Mouse (Mus musculus): ENCODE results near the gene Atg7.
"Not testable (repeated sequence)": the region's sequence is repeated elsewhere in the genome, so short reads cannot be mapped to it uniquely, and the experiment has no call there.

Atg7 gene

DNA sequence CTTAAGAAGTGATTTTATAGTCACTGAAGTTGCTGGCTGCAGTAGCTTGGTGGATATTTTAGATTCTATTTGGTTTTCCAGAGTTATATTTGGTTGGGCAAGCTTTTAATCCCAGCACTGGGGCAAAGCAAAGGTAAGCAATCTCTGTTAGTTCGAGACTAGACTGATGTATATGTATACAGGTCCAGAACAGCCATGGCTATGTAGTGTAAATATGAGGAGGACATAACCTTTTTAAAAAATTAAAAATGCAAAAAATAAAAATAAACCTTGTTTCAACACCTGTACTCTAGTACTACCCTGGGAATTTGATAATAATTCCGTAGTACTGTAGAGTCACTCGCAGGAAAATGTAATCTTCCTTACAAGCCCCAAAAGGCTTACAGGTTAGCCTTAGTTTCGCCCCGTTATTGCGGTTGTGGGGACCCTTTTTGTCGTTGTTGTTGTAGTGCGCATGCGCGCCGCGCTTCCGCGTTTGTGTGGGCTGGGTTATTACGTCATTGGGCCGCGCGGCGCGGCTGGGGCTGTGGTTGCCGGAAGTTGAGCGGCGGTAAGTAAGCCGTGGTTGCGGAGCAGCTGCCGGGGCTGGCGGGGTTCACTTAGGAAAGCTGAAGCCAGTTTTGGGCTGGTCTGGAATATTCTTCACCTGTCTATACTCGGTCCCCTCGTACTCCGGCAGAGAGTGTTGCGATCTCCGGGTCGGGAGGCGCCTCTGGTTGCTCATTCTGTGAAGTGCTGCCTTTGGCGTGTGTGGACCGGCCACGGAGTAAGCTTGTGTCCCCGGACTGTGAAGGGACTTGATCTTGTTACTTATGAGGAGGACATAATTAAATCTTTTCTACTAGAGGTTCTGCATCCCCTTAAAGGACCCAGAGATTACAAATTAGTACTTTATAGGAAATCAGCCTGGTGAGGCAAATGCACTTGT, at the start of gene Atg7:
TSS of gene Atg7 (plus strand) at position 497 of the 928 bp plus-strand sequence.
- peak; percentile 88 to 92 for DNase-seq

DNA sequence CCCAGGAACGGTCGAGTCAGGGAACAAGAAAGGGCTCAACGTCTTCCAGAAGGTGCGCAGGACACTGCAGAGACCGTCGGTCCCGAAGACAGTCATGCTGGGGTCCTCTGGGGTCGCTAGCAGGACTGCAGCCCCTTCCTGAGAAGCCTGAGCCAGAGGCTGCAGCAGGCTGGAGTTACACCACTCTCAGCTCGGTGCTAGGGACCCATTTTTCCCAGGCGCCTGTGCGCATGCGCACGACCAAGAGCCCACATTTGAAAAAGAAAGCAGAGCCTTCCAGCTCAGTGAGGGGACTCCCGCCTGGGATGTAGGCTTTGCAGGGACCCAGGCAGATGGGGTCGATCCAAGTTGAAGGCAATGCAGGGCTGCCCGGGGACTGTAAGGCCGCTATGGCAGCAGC, 28.8 kb upstream of the Atg7 start:
- peak; percentile 45 to 49 for DNase-seq

DNA sequence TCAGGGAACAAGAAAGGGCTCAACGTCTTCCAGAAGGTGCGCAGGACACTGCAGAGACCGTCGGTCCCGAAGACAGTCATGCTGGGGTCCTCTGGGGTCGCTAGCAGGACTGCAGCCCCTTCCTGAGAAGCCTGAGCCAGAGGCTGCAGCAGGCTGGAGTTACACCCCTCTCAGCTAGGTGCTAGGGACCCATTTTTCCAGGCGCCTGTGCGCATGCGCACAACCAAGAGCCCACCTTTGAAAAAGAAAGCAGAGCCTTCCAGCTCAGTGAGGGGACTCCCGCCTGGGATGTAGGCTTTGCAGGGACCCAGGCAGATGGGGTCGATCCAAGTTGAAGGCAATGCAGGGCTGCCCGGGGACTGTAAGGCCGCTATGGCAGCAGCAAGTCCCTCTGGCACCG, 9.0 kb upstream of the Atg7 start:
- DNase-seq: not testable (repeated sequence)

DNA sequence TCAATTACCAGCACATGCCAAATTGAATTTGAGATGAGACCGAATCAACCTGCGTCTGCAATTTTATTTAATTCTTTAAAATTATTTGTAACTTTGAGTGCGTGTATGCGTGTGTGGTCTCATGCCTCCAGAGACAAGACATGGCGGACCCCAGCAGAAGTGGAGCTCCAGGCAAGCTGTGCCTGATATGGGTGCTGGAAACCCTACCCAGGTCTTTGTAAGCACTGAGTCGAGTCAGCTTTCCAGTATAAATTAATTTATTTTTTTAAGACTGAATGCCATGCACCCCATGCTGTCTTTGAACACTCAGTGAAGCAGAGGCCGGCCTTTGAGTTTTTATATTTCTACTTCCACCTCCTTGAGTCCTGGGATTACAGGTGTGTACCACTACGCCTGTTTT, 819 bp downstream of the Atg7 start:
- DNase-seq: no peak

DNA sequence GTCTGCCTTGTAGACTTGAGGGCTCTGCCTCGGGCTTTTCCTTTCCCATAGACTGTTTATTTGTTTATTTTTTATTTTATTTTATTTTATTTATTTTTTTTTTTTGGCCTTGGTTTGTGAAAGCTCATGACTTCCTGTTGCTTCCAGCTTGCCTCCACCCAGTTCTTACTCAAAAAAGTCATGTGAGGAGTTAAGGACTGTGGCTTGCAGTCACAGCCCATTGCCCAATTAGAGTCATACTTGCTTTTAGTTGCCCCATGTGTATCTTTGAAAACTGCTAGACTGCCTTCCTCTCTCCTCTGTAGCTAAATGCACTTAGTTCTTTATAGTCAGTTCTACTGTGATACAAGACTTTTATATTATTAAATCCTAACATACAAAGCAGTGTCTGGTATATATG, 1.6 kb downstream of the Atg7 start:
- DNase-seq: peak in 1 of 2 experiments; percentile 22

DNA sequence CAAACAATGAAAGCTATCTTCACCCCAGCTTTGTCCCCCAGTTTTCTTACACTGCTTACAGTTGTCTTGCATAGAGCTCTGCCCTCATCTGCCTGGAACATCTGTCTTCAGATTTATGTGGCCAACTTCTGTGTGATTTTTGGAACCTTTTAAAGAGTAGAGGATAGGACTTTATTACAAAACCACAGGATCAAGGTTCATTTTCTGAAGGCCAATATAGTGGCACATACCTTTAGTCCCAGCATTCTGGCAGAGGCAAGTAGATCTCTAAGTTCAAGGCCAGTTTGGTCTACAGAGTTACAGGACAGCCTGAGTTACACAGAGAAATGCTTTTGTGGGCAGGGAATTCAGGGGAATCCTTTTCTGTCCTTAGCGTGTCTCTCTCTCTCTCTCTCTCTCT, 3.3 kb downstream of the Atg7 start:
- no peak for DNase-seq

DNA sequence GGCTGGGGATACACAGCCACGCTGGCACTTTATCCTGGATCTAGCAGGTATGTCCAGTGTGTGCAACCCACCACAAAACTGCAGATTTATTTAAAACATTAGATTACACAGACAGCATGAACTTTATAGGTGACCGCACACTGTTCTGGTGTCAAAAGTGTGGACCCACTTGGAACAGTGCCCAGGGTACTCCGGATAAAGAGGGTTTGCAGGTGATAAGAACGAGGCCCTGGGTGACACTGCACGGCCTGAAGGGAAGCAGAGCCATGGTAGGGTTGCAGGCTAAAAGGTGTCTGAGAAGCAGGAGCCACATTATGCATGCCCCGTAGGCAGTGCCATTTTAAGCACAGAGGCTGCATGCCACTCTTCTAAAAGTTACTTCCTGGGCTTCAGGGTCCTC, 4.1 kb downstream of the Atg7 start:
- no peak for DNase-seq

DNA sequence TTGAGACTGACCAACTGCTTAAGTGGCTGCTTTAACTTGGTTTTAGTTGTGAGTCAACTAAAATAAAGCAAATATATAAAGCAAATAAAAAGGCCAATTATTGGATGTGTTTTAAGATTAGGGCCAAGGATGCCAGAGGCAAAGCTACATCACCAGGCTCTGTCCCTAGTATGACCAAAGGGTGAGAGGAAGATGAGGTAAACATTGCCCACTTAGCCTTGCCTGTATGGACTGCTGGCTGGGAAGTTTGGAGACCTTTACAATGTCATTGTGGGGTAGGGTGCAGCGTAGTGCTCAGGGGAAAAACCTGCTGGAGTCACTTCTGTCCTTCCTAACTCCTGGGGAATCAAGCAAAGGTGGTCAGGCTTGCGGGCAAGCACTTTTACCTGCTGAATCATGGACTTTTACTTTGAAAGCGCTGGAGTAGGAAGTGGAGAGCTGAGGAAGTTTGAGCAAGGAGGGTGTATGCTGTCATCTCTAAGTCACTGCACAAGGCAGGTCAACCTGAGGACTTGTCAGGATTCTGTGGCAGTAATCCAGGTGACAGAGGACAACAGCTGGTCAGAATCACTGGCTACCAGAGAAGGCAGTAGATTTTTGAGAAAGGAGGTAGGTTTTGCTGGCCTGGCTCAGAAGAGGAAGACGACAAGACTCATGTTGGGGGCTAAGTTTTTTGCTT, 5.6 kb downstream of the Atg7 start:
- DNase-seq: peak in 1 of 2 experiments; percentile 62

DNA sequence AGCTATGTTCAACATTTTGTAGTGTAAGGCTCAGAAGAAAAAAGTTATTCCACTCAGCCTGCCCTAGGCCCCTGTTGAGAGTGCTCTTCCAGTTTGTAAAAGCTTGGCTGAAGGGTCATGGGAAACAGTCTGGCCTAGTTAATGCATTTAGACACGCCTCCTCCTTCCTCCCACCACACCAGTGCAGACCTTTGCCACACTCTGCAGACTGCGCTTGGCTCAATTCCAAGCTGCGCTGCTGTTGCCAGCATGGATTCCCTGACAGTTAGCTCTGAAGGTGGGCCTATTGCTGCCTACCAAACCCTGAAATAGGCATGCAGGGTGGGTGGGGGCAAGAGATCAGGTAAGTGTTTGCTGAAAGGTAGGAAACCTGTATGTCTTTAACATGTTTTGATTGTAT, 9.3 kb downstream of the Atg7 start:
- peak in 1 of 2 experiments; percentile 22 for DNase-seq

DNA sequence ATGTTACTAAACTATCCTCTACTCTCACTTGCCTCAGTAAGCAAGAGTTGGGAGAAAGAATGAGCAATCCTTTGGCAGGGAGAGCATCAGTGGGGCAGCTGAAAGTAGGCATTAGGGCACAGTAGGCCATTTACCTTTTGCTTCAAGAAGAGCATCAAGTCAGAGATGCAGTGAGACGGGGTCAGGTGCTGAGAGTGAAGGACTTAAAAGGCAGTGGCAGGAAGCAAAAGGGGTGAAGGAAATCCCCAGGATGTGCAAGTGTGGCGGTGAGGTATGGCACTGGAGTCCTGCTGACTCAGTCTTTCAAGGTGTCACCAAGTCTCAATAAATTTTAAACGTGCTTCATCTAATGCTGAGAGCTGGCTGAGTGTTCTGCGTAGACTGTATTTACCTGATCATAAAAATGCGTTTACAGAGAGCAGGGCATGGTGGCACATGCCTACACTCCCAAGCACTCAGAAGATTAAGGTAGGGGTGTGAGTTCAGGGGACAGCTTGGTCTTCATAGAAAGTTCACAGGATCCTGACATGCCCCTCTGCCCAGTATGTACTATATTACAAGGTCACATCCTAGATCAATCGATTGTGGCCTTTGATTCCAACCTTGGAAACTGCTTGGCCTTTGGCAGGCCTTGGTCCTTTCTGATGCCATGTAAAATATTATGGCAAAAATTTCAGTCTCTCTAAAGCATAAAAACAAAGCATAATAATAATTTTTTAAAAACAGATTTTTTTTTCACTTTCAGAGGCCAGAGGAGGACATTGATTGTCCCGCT, 14.1 kb downstream of the Atg7 start:
- DNase-seq: no peak

DNA sequence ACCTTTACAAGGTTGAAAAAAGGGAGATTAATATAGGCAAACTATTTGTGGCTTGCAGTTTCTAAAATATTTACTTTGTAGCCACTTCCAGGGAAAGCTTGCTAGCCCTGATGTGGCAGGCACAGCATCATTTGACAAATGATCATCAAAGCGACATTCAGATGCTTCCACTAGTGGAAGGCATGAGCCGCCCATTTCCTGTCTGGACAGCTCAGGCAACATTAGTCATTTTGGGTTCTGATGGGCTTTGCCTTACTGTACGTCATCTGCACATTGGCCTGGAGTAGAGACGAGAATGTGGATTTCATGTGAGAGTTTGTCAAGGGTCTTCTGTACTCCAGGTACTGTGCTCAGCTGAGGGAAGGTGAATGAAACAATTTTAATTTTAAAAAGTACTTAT, 14.9 kb downstream of the Atg7 start:
- DNase-seq: peak in 1 of 2 experiments; percentile 29

DNA sequence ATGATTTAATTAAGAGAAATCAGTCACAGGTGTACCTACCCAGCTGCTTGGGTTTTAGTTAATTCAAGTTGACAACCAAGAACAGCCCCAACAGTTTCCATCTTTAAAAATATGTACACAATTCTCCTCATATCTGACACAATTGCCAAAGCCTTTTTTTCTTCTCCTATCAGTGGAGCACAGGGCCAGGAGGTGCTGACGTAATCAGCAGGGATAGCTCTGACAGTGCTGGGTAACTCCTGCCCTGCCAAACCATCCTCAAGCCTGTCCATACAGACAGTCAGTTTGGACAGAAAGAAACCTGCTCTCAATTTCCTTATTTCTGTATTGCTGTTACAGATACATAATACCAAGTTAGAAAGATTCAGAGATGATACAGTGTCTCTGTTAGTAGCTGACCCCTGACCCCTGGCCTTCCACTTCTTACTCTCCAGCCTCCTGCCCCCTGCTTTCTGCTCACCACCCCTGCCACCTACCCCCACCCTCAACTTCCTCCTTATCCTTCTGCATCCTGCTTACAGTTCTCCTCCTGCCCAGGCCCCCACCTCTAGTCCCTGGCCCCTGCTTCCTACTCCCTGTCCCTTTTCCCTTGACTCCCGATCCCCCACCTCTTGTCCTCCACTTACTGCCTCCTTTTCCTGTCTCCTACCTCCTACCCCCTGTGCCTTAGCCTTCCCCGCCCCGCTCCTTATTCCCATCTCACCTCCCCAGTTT, 16.5 kb downstream of the Atg7 start:
- peak in 1 of 2 experiments; percentile 29 for DNase-seq

DNA sequence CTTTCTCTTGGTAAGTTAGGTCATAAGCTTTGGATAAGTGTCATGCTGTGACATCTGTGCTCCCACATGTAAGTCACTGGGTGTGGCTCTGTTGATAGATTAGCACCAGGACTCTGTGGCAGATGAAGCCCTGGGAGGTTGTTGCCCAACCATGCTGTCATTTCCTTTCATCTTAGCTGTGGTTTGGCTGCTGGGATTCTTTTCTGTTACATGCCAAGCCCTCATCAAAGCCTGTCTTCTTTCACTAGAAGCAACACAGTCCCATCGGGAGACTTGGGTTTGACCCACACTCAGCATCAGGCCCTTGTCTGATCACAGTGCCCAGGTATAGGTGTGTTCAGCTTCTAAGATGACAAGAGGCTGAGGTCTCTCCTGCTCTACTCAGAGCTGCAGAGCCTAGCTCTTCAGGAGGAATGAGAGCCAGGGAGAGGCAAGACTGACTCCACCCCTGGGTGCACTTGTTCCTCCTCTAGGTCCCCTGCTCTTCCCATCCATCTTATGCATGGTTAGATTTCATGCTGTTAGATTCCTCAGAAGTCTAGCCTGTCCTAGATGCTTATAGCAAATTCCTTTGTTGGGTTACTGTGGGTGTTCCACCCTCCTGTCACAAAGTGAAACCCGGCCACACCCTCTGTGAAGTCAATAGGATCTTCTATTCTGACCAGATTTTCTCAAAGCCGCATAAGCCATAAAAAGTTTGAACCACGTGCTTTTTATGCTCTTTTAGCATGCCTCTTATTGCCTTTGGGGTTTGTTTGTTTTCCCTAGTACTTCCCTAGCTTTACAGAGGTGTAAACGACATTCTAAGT, 17.3 kb downstream of the Atg7 start:
- DNase-seq: peak in 1 of 2 experiments; percentile 58

DNA sequence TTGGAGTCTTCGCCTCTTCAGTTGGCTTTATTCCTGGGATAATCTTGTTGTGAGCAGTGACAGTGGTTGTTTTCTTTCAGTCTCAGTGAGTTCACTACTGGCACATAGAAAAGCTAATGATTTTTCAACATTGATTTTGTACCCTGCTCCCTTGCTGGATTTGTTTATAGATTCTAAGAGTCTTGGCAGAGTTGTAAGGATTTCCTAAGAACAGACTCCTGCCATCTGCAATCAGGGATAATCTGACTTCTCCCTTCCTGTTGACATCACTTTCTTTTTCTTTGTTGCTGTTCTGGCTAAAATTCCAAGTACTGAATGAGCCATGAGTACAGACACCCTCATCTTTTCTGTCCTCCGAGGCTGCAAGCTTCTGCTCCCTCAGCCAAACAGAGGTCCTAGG, 20.8 kb downstream of the Atg7 start:
- peak in 1 of 2 experiments; percentile 21 for DNase-seq

DNA sequence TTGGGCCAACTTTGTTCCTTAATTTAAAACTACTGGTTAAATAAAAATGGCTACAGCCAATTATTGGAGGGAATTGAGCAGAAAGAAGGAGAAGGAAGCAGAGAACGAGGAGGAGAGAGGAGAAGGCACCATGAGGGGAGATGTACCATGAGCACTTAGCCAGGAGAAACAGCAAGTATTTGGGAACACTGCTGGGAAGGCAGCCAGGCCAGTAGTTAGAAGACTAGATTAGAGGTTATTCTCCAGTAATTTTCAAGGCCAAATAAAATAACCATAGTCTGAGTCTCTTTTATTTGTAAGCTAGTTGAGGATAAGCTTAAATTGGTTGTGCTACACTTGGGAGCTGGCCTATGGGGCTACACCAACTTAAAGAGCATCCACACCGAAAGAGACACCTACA, 21.8 kb downstream of the Atg7 start:
- DNase-seq: no peak

DNA sequence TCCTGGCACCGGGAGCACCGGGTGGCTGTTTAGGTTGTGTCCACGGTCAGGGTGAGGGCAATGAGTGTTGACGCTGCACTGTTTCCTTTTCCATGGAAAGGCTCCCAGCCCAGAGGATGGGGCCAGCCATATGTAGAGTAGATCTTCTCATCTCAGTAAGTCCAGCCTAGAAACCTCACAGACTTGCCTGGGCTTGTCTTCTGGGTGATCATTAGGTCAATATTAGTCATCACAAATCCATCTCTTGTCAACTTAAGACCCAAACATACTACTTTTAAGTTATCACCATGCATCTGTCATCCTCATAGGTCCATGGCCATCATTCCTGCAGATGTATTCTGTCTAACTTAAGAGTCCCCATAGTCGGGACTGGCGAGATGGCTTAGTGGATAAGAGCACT, 24.6 kb downstream of the Atg7 start:
- DNase-seq: no peak

DNA sequence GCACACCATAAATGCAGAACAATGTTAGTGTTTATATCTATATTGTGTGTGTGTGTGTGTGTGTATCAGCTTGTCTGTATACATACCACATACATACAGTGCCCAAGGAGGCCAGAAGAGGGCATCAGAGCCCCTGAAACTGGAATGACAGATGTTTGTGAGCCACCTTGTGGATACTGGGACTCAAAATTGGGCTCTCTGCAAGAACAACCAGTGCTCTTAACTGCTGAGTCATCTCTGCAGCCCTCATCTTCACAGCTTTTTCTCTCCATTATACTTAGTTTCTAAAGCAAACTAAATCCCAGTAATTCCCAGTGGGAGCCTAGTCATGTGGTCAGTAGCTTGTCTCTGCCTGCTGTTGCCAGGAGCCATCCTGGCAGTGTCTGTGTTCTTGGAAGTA, 31.9 kb downstream of the Atg7 start:
- DNase-seq: no peak

DNA sequence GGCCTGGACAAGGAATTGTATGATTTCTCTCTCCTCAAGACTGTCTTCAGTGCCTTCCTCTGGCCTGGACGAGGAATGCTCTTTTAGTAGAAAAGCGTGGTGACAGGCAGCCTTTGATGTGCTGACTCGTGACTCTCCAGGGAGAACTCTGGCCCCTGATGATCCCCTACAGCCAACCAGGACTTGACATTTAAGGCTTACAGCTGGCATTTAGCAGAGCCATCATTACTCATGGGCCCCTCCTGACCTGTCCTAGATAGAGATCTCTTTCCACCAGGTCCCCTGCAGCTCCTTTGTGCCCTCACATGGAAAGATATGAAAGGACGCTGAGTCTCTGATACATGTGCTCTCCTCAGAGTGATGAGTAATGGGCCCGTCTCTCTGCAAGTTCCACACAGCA, 33.2 kb downstream of the Atg7 start:
- DNase-seq: no peak

DNA sequence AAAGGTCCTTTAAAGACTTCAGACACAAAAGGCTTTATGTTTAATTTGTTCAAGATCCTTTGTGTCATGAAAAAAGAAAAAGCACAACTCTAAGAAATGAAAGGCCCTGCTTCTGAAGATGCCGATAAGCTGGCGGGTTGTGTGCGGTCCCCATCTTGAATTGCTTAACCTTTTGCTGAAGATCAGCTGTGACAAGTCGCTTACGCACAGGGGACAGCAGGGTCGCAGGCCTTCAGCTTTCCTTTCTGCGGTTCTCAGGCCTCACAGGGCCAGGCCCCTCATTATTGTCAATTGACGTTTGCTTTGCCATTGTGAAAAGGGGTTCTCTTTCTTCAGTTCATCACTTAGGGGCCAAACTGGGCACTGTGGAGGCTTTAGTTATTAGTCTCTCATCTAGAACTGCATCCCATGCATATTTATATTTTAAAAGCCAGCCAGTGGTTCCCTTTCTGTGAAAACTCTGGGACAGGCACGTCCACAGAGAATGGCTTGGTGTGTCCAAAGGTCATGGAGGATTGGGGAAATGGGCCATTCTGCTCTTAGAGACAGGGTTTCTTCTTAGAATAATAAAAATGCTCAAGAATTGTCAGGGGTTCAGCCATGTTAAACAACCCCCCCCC, 39.3 kb downstream of the Atg7 start:
- DNase-seq: no peak

DNA sequence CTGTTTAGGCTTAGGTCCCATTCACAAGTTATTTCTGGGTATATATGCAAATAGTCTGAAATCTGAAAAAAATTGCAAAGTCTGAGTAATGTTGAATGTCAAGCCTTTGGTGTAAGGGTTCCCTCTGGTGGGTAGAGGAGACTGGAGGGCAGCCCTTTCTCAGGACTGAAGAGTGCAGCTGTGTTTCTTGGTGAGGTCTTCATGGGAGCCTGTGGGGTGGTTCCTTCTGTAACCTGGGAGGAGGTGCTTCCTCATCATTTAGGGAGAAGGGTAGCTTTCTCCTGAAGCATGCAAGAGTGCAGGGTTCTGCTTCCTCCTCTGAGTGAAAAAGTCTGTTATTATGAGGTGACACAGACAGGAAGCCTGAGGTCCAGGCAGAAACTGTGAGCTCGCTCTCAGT, 40.8 kb downstream of the Atg7 start:
- DNase-seq: no peak

DNA sequence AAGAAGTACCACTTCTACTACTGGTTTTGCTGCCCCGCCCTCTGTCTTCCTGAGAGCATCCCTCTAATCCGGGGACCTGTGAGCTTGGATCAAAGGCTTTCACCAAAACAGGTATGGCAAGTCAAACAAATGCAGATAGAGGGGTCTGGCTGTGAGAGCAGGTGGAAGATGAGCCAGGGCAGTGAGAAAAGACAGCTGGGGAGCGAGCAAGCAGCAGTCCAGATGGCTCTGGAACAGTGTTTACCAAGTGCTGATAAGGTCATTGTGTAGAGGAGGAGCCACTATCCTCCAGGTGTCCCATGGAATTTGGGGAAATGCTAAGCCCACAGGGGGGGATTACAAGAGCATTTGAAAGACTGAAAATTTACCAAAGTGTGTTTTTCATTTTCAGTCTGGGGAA, 41.5 kb downstream of the Atg7 start:
- no peak for DNase-seq
